Mouse (Mus musculus) cerebellum, adult 11-12 months (tissue): Measurements from ENCODE around the gene Wnt11.

Experiments
- DNase-seq: peaks from one replicate; pipeline ENCODE4 v3.0.0; 2022

The Wnt11 gene

GRCm38 (mm10) chr7:98834711-98835321 is at the start of gene Wnt11:
Gene Wnt11 (plus strand): TSS chr7:98835112.
- DNase-seq, result no peak

- DNase-seq, result no peak
These were observed 47.9 kb upstream of the Wnt11 start for GRCm38 (mm10) chr7:98786792-98787612.

- no peak for DNase-seq
These were observed 46.2 kb upstream of the Wnt11 start for GRCm38 (mm10) chr7:98788721-98789120.

- no peak for DNase-seq
These were observed 45.8 kb upstream of the Wnt11 start for GRCm38 (mm10) chr7:98789121-98789520.

- no peak for DNase-seq
These were observed 43.0 kb upstream of the Wnt11 start for GRCm38 (mm10) chr7:98791864-98792263.

- DNase-seq, result no peak
These were observed 41.1 kb upstream of the Wnt11 start for GRCm38 (mm10) chr7:98793811-98794210.

- DNase-seq, result no peak
These were observed 40.5 kb upstream of the Wnt11 start for GRCm38 (mm10) chr7:98794444-98794843.

GRCm38 (mm10) chr7:98795637-98796036 is 39.3 kb upstream of the Wnt11 start:
- DNase-seq, result no peak

- DNase-seq, result no peak
These were observed 37.4 kb upstream of the Wnt11 start for GRCm38 (mm10) chr7:98797347-98798133.

GRCm38 (mm10) chr7:98798134-98798417 is 36.8 kb upstream of the Wnt11 start:
- no peak for DNase-seq

GRCm38 (mm10) chr7:98800435-98800834 is 34.5 kb upstream of the Wnt11 start:
- DNase-seq, result no peak

- DNase-seq, result no peak
These were observed 33.8 kb upstream of the Wnt11 start for GRCm38 (mm10) chr7:98801086-98801485.

- DNase-seq, result no peak
These were observed 31.7 kb upstream of the Wnt11 start for GRCm38 (mm10) chr7:98803181-98803580.

- DNase-seq, result no peak
These were observed 29.8 kb upstream of the Wnt11 start for GRCm38 (mm10) chr7:98804841-98805772.

GRCm38 (mm10) chr7:98806961-98807360 is 28.0 kb upstream of the Wnt11 start:
- no peak for DNase-seq

- no peak for DNase-seq
These were observed 25.5 kb upstream of the Wnt11 start for GRCm38 (mm10) chr7:98809372-98809771.

- DNase-seq, result no peak
These were observed 24.3 kb upstream of the Wnt11 start for GRCm38 (mm10) chr7:98810619-98811018.

- no peak for DNase-seq
These were observed 14.4 kb upstream of the Wnt11 start for GRCm38 (mm10) chr7:98820501-98820900.

- DNase-seq, result no peak
These were observed 12.0 kb upstream of the Wnt11 start for GRCm38 (mm10) chr7:98822881-98823280.

- no peak for DNase-seq
These were observed 10.8 kb upstream of the Wnt11 start for GRCm38 (mm10) chr7:98823896-98824822.

- no peak for DNase-seq
These were observed 6.9 kb upstream of the Wnt11 start for GRCm38 (mm10) chr7:98828052-98828451.

- no peak for DNase-seq
These were observed 6.0 kb upstream of the Wnt11 start for GRCm38 (mm10) chr7:98828876-98829275.
